Mouse (Mus musculus): ENCODE data around the gene P2ry6.

DNA sequence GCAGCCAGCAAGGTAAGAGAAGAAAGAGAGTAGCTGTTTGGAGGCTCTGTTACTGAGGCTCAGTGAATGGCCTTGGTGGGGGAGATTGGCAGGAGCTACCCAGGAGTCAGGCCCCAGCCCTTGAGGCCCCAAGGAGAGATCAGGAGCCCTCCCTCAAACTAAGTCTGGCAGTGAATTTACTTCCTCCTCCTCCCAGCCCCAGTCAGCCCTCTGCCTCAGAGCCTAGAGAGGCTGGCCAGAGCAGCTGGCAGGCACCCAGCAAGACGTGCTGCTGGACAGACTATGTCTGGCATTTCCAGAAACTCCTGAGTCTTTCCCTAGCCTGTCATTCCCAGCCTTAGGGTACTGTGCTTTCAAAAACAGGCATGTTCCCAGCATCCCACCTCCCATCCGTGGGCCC is 4.7 kb upstream of the P2ry6 start:
- no peak for TF ChIP-seq POLR2A (IDR thresholded peaks at IDR 0.05; ENCODE audit: extremely low read depth, insufficient read depth, low read length)
- no peak for TF ChIP-seq CTCF (IDR thresholded peaks at IDR 0.05; ENCODE audit: extremely low read depth, insufficient read depth, low read length)
